Mouse (Mus musculus) layer of hippocampus, adult 8-10 months (tissue): ENCODE measurements around the gene Olfr322. TPM values are rescaled to one million over a fixed set of nuclear protein-coding genes. Genes with fewer than 3 reads are reported as not detected.
"Not testable (repeated sequence)": the region's sequence is repeated elsewhere in the genome, so short reads cannot be mapped to it uniquely, and the experiment has no call there.

ENCODE experiments used
- DNase-seq, 2 experiments: peaks; one replicate each; pipeline ENCODE4 v3.0.0; 2022; ENCODE audit warnings: low spot score in 2 of 2
- total RNA-seq, 4 experiments: library from RNA; stranded (reverse); gene quantifications; 2 replicates each; pipeline ENCODE4 v1.2.4; 2022

Gene Olfr322
- not detected for total RNA-seq

DNA sequence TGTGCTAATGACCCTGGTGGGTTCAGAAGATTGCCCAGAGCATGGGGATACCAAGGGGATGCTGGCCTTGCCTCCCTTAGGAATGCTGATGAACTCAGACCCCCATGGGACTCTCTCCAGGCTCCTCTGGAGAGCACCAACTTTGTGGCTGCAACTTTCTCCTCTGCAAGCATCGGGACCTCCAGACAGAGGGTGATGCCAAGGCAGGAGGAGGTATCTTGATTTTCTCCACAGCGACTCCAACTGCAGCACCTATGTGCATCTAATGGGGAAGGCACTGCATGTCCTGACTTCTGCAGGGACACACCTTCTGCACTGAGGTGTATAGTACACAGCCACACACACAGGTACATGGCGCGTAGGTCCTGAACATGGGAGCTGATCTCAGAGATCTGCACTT, at the start of gene Olfr322:
TSS of gene Olfr322 (plus strand) at position 187 of the 400 bp plus-strand sequence.
- DNase-seq: no peak

DNA sequence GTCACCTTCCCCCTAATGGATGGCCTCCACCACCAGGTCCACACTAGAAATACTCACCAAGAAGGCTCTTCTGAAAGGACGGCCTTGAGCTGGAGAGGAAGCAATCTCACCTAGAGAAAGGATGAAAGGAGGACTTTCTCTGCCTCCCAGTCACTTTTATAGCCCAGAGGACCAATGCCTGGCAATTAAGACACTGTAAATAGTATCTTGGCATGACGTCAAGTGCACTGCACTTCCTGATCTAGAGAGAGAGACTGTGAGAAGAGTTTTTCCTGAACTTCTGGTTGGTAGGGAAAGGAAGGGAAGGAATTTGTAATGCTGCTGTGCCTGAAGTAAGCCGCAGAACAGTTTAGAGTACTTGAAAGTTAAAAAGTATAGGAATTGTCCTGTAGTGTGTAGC, 45.2 kb upstream of the Olfr322 start:
- DNase-seq: no peak

DNA sequence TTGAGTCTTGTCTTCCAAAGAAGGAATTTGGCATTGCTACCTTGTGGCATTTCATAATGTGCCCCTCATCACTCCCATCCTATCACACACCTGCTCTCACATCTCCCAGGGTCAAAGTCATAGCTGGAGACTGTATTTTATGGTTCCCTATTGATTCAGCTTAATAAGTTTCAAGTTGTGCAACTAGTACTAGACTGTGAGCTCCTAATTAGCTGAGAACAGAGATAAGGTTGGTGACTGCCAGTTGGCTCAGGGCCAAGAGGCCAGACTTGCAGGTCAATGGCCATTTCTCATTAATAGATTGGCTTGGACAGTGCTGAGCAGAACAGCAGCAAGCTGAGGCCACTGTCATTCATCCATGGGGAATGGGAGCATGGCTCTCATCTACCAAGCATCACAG, 44.1 kb upstream of the Olfr322 start:
- no peak for DNase-seq

DNA sequence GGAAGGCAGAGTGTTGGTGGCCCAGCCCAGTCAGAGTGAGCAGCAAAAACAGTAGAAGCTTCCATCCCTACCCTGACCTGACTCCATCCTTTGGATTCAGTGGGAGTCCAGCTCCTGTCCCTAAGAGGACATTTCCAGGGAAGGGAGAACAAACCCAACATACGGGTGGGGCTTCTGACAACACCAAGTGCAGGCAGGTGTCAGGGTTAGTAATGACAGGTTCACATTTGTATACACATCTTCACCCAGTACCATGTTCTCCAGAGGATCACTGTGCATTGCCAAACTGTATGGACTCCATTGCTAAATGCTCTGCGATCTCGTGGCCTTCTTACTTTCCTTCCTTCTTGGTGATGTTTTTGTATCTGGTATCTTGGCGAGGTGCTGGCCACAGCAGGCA, 42.6 kb upstream of the Olfr322 start, which contains the start of gene 2210407C18Rik:
TSS of gene 2210407C18Rik (minus strand) at position 101 of the 400 bp plus-strand sequence.
- no peak for DNase-seq

DNA sequence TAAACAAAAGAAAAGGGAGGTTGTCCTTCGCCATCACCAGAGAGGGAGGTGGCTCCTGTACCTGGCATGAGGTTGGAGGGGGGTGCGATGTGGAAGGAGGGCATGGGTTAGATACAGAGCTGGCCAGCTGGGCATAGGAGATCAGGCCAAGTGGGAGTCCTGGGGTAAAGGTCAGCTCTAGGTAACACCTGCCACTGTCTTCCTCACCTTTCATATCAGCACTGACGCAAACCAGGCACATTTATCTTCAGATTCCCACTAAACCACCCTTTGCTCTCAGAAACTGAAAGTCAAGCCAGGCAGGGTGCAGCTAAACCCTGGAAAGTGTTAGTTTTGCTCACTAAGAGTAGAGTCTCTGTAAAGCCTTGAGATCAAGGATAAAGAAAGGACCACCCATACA, 40.2 kb upstream of the Olfr322 start:
- no peak for DNase-seq

DNA sequence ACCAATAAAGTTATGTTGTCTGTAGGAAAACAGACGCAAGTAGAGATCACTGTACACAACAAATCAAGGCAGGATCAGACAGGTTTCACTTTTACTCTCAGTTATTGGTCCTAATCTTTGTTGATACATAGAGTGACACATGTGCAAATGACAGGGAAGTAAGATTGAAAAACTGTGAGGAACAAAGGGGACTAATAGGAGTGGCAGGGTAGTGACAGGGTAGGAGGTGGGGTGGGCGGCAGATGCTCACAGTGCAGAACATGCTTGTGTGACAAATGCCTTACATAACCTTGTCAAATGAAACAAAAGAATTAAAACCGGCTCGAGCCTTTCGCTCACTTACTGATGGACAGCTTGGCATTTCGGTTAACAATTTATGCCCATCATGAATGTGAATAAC, 39.8 kb upstream of the Olfr322 start:
- peak; percentile 9 to 19 for DNase-seq

DNA sequence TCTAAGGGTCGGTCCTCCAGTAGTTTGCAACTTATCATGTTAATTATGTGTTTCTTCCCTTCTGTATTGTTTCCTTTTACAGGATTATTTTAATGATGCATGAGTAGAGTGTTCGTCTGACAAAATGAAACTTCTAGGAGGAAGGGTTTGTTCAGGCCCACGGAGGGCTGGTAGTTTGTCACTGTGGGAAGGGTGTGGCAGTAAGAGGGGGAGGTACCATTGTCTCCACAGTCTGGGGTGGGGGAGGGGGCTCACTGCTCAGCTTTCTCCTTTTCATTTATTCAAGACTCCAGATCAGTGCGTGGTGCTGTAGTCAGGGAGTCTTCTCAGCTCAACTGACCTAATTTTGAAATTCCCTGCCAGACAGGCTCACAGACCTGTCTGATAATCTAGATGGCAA, 32.4 kb upstream of the Olfr322 start:
- no peak for DNase-seq

DNA sequence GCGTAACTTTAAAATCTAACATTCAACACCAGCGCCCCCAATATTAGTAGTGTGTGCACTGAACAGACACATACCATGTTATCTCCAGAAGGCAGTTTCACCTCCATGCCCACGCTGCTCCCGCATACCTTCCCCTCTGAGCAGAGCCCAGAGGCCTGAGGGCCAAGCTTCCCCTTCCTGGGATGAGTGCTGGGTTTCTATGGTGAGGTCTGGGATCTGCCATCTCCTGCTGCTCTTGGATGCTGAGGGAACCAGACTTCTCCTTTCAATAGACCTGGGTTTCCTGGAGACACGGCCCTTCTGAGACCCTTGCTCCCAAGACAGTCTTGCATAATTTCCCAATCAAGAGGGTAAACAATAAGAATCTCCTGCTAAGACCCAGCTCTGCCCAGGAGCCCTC, 28.2 kb upstream of the Olfr322 start, which contains the start of gene Olfr323:
TSS of gene Olfr323 (minus strand) at position 101 of the 400 bp plus-strand sequence.
- DNase-seq: no peak

DNA sequence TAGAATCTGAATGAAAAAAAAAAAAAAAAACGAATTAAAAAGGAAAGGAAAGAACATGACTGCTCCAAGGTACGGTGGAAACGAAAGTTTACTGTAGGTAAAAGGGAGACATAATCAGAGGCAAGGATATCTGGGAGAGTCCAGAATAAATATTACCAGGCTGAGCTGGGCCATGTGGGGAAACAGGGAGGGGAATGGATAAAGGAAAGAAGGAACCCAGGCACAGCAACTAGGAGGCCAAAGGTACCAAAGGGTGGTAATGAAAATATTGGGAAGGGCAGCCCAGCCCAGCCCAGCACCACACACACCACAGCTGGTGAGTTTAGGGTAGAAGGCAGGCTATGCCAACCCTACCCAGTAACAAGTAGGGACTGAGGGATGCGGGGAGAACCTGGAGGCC, 23.7 kb upstream of the Olfr322 start:
- no peak for DNase-seq

DNA sequence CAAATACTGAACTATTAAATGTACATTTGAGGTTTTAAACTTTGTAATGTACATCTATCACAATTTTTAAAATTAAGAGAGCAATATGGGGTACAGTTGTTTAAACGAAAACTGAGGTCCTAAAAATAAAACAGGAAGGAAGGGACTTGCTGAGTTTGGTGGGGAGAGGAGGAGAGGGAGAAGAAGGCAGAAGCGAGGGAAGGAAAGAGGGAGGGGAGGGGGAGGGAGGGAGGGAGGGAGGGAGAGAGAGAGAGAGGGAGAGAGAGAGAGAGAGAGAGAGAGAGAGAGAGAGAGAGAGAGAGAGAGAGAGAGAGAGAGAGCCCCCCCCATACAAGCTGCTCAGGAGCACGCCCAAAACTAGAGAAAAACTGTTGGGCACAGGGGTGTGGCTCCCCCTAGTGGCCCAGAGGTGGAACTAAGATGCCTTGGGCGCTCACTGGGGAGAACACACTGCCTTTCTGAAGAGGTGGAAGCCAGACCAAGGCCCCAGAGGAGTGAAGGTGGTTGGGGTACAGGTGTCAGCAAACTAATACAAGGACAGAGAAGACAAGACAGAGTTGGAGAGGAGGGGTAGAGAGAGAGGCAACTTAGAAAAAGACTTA, 22.1 kb upstream of the Olfr322 start:
- peak; percentile 20 to 32 for DNase-seq

DNA sequence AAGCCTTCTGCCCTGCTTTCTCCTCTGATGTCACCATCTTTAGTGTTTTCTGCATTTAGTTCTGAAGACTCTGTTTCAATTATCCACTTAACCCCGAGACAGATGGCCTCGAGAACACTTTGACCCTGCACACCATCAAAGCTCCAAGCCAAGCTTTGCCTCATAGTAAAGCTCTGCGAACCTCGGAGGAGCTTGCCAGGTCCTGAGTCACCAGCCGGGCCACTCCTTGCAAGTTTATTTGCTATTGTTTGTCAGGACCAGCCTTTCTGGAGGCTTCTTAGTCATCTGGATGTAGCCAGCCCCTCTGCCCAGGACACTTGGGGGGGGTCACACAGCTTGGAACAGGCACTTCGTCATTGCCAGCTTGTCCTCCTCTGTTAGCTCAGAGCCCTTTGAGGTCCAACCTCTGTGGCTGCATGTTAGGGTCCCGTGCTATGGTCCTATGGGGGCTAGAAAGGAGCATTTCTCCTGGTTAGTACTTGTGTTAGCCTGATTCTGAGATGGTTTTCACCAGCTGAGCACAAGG, 20.3 kb upstream of the Olfr322 start:
- DNase-seq: no peak

DNA sequence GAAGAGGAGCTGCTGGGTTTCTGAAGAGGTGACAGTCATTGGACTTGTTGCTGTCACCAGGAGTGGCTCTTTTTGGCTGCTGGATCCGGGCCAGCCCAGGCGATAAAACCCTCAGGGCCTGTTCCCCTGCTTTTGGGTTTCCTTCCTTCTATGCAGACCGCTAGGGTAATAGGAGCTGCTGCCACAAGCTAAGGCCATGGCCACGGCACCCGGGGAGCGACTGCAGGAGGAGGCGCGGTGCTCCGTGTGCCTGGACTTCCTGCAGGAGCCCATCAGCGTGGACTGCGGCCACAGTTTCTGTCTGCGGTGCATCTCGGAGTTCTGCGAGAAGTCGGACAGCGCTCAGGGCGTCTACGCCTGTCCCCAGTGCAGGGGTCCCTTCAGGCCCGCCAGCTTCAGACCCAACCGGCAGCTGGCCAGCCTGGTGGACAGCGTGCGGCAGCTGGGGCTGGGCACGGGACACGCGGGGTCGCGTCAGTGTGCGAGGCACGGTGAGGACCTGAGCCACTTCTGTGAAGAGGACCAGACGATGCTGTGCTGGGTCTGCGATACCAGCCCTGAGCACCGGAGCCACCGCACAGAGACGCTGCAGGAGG, 18.2 kb upstream of the Olfr322 start, which contains the start of gene Trim58:
TSS of gene Trim58 (plus strand) at position 194 of the 596 bp plus-strand sequence.
- no peak for DNase-seq

DNA sequence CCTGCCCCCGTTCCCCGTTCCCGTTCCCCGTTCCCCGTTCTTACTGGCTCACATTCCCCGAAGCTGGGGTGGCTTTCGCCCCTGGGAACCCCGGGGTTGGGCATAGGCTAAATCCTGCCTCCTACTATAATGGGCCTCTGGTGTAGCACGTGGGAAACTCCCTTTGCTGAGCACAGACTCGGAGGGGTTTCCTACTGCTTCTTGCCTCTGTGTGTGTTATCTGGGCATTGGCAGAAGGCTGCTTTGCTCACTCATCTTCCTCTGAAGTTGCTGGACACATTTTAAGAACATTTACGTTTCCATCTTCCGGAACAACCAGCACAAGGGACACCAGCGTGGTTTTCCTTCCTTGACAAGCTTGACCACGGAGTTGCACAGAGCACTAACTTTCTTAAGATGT, 17.5 kb upstream of the Olfr322 start:
- no peak for DNase-seq

DNA sequence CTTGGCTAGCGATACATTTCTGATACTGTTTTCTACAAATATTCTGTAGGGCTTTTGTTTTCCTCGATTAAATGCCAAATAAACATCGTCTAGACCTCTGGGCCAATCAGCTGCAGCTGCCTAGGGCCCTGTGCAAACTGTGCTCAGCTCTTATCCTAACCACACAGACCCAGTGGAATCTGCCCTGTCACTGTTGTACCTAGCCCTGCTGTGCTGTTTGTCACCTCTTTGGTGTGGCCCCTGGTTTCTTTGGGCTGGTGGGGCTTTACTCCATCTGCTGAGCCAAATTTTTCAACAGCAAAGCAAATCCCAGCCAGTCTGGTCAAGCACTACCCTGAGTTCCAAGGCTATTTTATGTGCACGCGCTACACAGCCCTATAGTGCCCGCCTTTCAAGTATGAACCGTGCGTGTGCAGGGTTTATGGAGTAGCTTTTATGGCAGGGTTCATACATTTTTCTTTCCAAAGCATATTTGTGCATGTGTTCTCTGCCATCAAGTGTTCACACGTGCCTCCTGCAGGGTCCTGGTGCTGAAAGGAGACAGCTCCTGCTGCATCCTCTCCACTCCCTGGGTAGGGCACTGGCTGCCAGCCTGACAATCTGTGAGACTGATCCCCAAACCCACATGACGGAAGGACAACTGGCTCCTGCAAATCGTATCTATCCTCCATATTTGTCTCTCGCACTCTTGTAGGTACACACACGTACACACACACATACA, 16.8 kb upstream of the Olfr322 start:
- DNase-seq: no peak

DNA sequence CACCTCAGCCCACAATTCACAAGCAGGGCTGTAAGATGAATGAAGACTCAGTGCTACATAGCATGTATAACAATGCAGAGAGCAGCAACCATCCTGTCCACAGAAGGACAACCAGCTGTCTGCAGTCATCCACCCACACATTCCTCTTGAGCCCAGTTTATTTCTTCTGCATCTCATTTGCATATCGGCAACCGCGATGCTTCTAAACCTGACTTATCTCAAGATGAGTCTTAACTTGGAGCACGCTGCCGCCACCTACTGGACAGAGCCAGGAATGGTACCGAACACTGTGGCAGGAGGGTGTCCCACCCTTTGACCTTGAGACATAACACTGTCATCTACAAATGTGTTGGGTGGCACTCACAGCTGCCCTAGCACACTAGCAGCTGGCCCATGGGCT, 15.2 kb upstream of the Olfr322 start:
- peak in 1 of 2 experiments; percentile 18 for DNase-seq

DNA sequence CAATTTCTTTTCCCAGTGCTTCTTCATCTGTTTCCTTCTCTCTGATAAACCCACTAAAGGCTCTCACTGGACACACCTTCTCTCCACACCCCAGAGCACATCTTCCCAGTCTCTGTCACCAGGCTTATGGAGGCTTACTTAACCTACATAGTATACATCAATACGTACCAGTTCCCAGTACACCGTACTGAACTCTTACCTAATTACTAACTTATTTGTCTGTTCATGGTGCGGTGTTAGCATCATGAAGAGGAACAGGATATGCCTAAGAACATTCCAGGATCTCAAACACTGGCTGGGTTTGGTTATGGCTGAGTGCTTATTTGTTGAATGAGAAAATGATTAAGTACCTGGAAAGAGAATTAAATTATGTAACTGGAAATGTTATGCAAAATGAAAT, 3.4 kb upstream of the Olfr322 start:
- no peak for DNase-seq

DNA sequence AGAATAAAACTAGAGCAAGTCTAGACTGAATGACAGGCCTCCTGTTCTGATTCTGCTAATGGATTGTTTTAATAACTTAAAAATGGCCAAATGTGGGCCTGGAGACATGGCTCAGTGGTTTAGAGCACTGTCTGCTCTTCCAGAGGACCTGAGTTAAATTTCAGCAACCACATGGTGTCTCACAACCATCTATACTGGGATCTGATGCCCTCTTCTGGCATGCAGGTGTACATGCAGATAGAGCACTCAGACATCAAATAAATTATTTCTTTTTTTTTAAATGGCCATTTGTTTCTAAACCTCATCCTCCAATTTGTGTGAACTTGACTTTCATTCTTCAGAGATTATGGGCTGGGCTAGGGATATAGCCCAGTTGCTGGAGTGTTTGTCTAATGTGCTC, 10.7 kb downstream of the Olfr322 start:
- no peak for DNase-seq

DNA sequence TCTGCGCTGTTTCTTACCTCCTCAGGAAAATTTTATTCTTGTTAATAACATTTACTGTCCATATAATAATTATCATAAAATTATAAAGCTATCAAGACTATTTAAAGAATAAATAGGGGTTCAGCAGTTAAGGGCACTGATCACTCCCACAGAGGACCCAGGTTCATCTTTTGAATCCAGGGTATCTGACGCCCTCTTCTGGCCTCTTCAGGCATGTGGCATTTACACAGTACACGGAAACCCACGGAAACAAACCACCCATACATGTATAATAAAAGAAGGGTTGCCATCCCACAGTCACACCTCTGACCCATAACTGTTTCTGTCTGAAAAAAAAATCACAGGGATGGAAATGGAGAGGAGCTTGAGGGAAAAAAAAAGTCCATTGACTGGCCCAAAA, 13.2 kb downstream of the Olfr322 start:
- DNase-seq: no peak

DNA sequence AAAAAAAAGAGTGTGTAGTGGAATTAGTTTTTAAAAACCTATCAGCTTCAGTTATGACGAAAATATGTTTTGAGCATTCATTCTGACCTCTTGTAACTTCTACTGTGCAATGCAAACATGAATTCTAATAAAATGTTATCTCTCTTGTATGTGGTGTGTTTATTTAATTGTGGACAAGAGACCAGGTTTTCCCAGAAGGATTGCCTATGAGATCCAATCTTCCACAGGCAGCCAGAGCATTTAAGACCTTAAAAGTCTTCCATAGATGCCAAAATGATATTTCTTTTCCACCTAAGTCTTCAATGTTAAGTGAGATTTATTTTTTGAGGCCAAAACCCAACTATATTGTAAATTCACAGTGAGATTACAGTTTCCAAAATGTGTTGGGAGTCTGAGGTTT, 22.2 kb downstream of the Olfr322 start, which contains the start of gene Olfr320:
TSS of gene Olfr320 (plus strand) at position 301 of the 400 bp plus-strand sequence.
- DNase-seq: no peak

DNA sequence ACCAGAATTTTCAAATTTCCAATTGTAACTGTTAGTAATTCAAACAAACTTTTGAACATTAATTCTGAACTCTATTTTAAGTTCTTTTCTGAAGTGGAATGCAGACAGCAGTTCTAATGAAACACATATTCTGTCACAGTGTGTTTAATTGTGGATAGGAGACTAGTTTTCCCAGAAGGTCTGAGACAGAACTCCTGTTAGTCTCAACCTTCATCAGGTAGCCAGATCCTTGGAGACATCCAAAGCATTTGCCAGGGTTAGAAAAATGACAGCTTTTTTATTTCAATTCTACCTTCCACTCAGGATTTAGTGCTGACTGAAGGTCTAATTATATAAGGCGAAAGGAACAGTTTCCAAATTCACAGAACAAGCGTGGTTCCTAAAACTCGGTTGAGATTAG, 40.3 kb downstream of the Olfr322 start, which contains the start of gene Olfr319:
TSS of gene Olfr319 (plus strand) at position 301 of the 400 bp plus-strand sequence.
- DNase-seq: no peak

DNA sequence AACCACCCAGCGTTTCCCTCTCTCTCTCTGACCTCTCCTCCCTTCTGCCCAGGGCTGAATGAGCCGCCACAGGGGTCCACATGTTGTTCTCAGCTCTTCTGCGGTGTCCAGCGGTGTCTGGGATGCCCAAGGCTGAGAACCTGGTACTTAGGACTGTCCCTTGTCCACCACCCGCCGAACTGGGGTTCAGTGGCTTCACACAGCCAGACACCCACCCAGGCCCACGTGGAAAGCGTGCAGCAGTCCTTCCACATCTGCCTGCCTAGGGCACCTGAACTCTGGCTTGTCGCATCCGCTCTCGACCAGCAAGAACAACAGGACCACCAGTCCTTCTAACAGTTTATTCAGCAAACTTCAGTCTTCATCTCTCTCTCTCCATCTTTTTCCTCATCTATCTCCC, 50.5 kb downstream of the Olfr322 start:
- no peak for DNase-seq

DNA sequence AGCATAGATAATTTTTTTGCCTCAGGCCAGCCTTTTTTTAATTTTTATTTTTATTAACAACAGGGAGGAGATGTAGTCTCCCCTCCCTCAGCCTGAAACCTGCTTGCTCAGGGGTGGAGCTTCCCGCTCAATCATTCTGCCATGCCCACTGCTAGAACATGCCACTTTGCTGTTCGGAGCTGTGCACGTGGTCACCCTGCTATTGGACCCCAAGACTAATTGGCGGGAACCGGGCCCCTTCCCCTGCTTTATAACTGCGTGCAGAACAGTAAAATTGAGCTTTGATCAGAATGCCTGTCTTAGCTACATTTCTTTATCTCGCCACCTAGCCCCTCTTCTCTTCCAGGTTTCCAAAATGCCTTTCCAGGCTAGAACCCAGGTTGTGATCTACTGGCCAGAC, 59.1 kb downstream of the Olfr322 start:
- DNase-seq: not testable (repeated sequence)
